9 mouse cellular contexts compared by ENCODE assay signal in genomic region chr4:126619691-126620330, GRCm38 (mm10). TPM values are rescaled to one million over a fixed set of nuclear protein-coding genes. Genes with fewer than 3 reads are reported as not detected.
DNase-seq lines count a peak whose midpoint lies in the region; ATAC-seq and TF ChIP-seq lines count a peak whose summit lies in the region.
"Had no signal": no experiment of that assay in that cellular context is flagged by ENCODE, and none has a peak within 500 bp of the region (broad histone marks: within the 10 kb centered on the region; RNA-seq: fewer than 3 reads in every experiment).

No protein-coding gene starts in this region.

- no peaks in the 10 kb centered on the region for H3K9me3 ChIP-seq in liver, embryonic 15.5 days (replicated peaks)

- no peak overlapping the region for H3K27ac ChIP-seq in cerebellum, adult 2 months (ENCODE audit: insufficient read depth, low read length)
- H3K27ac ChIP-seq in liver, embryonic 15.5 days (replicated peaks), result no peak overlapping the region

- H3K36me3 ChIP-seq in liver, embryonic 15.5 days (replicated peaks), result no peaks in the 10 kb centered on the region

- H3K4me1 ChIP-seq in cerebellum, adult 2 months (ENCODE audit: control insufficient read depth, insufficient read depth, low read length), result 0 out of 2 replicates have a peak, but pooled peaks cover 2% of the 10 kb centered on the region
- no peaks in the 10 kb centered on the region; the same call in 1 of the 2 replicates for H3K4me1 ChIP-seq in liver, embryonic 15.5 days (replicated peaks)

- TF ChIP-seq POLR2A in cerebellum, adult 2 months (IDR thresholded peaks at IDR 0.05; ENCODE audit: borderline replicate concordance, insufficient read depth, low read length), result no peak

- no peak for TF ChIP-seq CTCF in cerebellum, adult 2 months (IDR thresholded peaks at IDR 0.05; ENCODE audit: borderline replicate concordance, insufficient read depth, low read depth, low read length)

- no peak overlapping the region for H3K4me3 ChIP-seq in cerebellum, adult 2 months (replicated peaks; ENCODE audit: insufficient read depth, low read depth, low read length)
- H3K4me3 ChIP-seq in liver, embryonic 15.5 days (replicated peaks), result no peak overlapping the region

- no peak overlapping the region for H3K9ac ChIP-seq in liver, embryonic 15.5 days

- DNase-seq in cerebellum, postnatal 10 days, result peak; percentile 45 to 48
- DNase-seq in cerebellum, adult 2 months, result no peak
- DNase-seq in thymus, postnatal 4 days, result peak; percentile 13
- DNase-seq in thymus, adult 18-20 months, result no peak
- DNase-seq in adrenal gland, adult 8-10 months, result no peak
- no peak for DNase-seq in urinary bladder, postnatal 25 days (ENCODE audit: low spot score)
- DNase-seq in right cerebral cortex, adult 18-20 months, result no peak
- DNase-seq: thymus, adult 2 months had no signal

- H3K27me3 ChIP-seq in cerebellum, adult 2 months (ENCODE audit: control insufficient read depth, insufficient read depth, low read length), result peaks cover 4% of the 10 kb centered on the region; the same call in 1 of the 2 replicates
- H3K27me3 ChIP-seq in liver, embryonic 15.5 days, result peaks cover 44% of the 10 kb centered on the region

- H3K4me2 ChIP-seq in liver, embryonic 15.5 days, result peak overlapping the region; percentile 25

- ATAC-seq in liver, embryonic 15.5 days (ENCODE audit: insufficient read depth), result no peak

- WGBS in cerebellum, adult 2 months, result 6% methylated on average over 33 of the region's 33 CpGs
- WGBS in liver, embryonic 15.5 days (ENCODE audit: insufficient replicate concordance), result 11% methylated on average over 33 of the region's 33 CpGs

RNA-seq across cellular contexts. Expression of gene 5730409E04Rik, which starts 10.2 kb away (rescaled TPM):
- 64.7 and 68.6 TPM in 2 replicates for polyA plus RNA-seq in cerebellum, adult 2 months (2012; rRNA removed)
- 0.21 and 0.25 TPM in 2 replicates for polyA plus RNA-seq in liver, embryonic 15.5 days (2015; fragmentation: Nextera tagmentation; extraction: Ambion mirVana)
- total RNA-seq in adrenal gland, adult 8-10 months (2022), result 10 to 100 TPM; 17.6 to 23.7 (median 20.0) TPM

RNA-seq across cellular contexts. Expression of gene Psmb2, which starts 57.6 kb away (rescaled TPM):
- polyA plus RNA-seq in cerebellum, adult 2 months (2012; rRNA removed), result 170 and 173 TPM in 2 replicates
- 236 and 256 TPM in 2 replicates for polyA plus RNA-seq in liver, embryonic 15.5 days (2015; fragmentation: Nextera tagmentation; extraction: Ambion mirVana)
- total RNA-seq in adrenal gland, adult 8-10 months (2022), result 100 to 1,000 TPM; 122 to 151 (median 135) TPM

Comparison
In these comparisons a context has a peak if more than half of its experiments do, and no peak if none do; other contexts are left out.
1. DNase-seq: peak in cerebellum, postnatal 10 days (2 of 2) and thymus, postnatal 4 days (single experiment); none in cerebellum, adult 2 months (0 of 2), thymus, adult 18-20 months (0 of 2), adrenal gland, adult 8-10 months (single experiment), urinary bladder, postnatal 25 days (single experiment) and right cerebral cortex, adult 18-20 months (single experiment).
2. RNA of gene 5730409E04Rik, which starts 10.2 kb away (polyA plus RNA-seq): 64.7 to 68.6 TPM in cerebellum, adult 2 months; 0.21 to 0.25 TPM in liver, embryonic 15.5 days; every median in the first group is over 10 times any median in the second.